Mouse (Mus musculus) forebrain, embryonic 10.5 days (tissue): ENCODE data around the gene Vmn1r80. TPM values are rescaled to one million over a fixed set of nuclear protein-coding genes. Genes with fewer than 3 reads are reported as not detected.
"Not testable (repeated sequence)": the region's sequence is repeated elsewhere in the genome, so short reads cannot be mapped to it uniquely, and the experiment has no call there.

Source experiments
- DNase-seq: peaks from one replicate; pipeline ENCODE4 v3.0.0-alpha.2; 2017; ENCODE audit warnings: low spot score; ENCODE audit errors: extremely low spot score
- H3K27ac ChIP-seq: fragments of 300-500 bp; sonication (generic); 2 replicates; pipeline ENCODE4 v1.5.1; 2016; ENCODE audit warnings: mild to moderate bottlenecking
- H3K27me3 ChIP-seq: fragments of 300-500 bp; sonication (generic); 2 replicates; pipeline ENCODE4 v1.6.1; 2016; ENCODE audit warnings: mild to moderate bottlenecking; ENCODE audit not compliant: poor library complexity, severe bottlenecking
- H3K36me3 ChIP-seq: fragments of 300-500 bp; sonication (generic); replicated peaks from 2 replicates; pipeline ENCODE4 v1.6.1; 2016; ENCODE audit warnings: mild to moderate bottlenecking, moderate library complexity
- H3K4me1 ChIP-seq: fragments of 300-500 bp; sonication (generic); 2 replicates; pipeline ENCODE4 v1.6.1; 2016
- H3K4me3 ChIP-seq: fragments of 300-500 bp; sonication (generic); 2 replicates; pipeline ENCODE4 v1.5.1; 2016; ENCODE audit warnings: mild to moderate bottlenecking, moderate library complexity
- H3K9me3 ChIP-seq: fragments of 300-500 bp; sonication (generic); 2 replicates; pipeline ENCODE4 v1.6.1; 2016; ENCODE audit warnings: mild to moderate bottlenecking, moderate library complexity
- WGBS: fragments of 180-500 bp; shearing (Covaris S2); methylation state at CpG from one replicate; pipeline ENCODE4 v1.1.7; 2016; 5-methylcytosine and 5-hydroxymethylcytosine counted together
- polyA plus RNA-seq: library from polyadenylated mRNA; unstranded; fragments of >200 nt; fragmentation: Nextera tagmentation; extraction: Ambion mirVana; gene quantifications from 2 replicates; pipeline ENCODE4 v1.2.1, GENCODE M21; 2016

The Vmn1r80 gene
- not detected in 2 replicates for polyA plus RNA-seq

DNA sequence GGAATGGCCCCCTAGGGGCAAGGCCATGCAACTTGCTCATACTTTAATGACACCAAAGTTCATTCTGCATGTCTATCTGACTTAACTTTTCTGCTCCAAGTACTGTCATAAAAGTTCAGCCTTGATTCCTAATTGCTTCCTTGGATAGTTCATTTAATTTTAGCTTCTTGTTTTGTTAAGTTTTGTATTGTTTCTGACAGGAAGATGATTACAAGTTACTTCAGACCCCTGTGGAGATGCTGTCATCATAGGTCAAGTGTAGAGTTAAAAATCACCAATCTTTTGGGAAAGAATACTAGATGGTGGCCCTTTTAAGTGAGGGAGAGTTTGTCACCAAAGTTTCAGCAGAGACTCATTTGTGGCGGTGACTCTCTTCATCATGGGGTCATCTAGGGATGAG, at the start of gene Vmn1r80:
Vmn1r80 (plus strand) TSS at position 301 of the 400 bp plus-strand sequence.
- no peaks in the 10 kb centered on the region for H3K4me1 ChIP-seq
- no peak for DNase-seq
- no peak within 1 kb of the TSS for H3K27ac ChIP-seq
- H3K4me3 ChIP-seq: no peak within 1 kb of the TSS
- peaks cover 7% of the 10 kb centered on the region for H3K9me3 ChIP-seq
- H3K27me3 ChIP-seq: no peaks in the 10 kb centered on the region
- WGBS: 97% methylated on average over 1 of the region's 1 CpGs
- H3K36me3 ChIP-seq: no peaks in the 10 kb centered on the region

DNA sequence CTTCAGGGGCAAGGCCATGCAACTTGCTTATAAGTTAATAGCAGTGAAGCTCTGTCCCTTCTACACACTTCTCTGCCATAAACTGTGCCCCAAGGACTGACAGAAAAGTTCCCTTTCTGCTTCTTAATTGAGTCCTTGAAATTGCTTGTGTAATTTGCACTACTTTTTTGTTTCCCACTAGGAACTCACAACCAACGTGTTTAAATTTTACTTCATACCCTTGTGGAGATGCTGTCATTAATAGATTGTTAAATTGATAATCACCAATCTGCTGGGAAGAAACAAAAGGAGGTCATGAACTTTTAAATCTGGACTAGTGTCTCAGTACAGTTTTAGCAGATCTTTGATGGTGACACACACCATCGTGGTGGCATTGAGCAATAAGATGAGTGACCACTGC, 39.1 kb upstream of the Vmn1r80 start, which contains the start of gene Vmn1r78:
Vmn1r78 (plus strand) TSS at position 301 of the 400 bp plus-strand sequence.
- peaks cover 8% of the 10 kb centered on the region; the same call in 1 of the 2 replicates for H3K9me3 ChIP-seq
- no peak for DNase-seq
- no peaks in the 10 kb centered on the region for H3K4me1 ChIP-seq
- H3K36me3 ChIP-seq: no peaks in the 10 kb centered on the region
- H3K27ac ChIP-seq: no peak within 1 kb of the TSS
- 61% methylated on average over 2 of the region's 2 CpGs for WGBS
- no peak within 1 kb of the TSS for H3K4me3 ChIP-seq
- no peaks in the 10 kb centered on the region for H3K27me3 ChIP-seq

DNA sequence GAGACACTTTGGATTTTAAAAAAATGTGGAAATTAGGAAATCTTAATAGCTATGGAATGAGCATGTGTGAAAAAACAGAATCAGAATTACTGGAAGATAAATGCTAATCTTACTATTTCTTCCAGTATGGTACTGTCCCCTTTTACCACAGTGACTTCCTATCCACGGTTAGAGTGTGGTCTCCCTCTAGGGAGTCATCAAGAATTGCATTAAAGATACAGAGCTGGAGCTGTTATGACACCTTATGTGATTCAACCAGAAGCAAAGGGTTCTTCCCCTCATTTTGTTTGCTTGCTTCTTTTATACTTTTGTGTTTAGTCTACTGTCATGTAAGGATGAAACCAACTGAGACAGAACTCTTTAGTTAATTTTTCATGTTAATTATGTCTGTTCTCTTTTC, 32.6 kb upstream of the Vmn1r80 start:
- H3K4me3 ChIP-seq, H3K4me1 ChIP-seq, DNase-seq, H3K27ac ChIP-seq, H3K27me3 ChIP-seq, H3K9me3 ChIP-seq, H3K36me3 ChIP-seq: not testable (repeated sequence)
- WGBS: 38% methylated on average over 1 of the region's 1 CpGs

DNA sequence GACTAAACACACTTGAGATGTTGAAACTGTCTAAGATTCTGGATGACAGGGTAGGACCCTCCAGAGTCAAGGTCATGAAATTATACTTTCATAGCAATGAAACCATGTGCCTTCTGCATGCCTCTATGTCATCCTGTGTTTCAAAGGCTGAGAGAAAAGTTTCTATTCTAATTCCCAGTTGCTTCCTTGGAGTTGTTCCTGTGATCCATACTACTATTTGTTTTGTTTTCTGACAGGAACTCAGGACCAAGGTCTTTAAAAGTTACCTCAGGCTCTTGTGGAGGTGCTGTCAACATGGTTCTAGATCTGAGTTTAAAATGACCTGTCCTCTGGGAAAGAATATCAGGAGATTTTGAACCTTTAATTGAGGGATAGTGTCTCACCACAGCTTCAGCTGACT, 18.1 kb upstream of the Vmn1r80 start, which contains the start of gene Vmn1r79:
Vmn1r79 (plus strand) TSS at position 301 of the 400 bp plus-strand sequence.
- not testable (repeated sequence) for H3K27ac ChIP-seq, H3K9me3 ChIP-seq, H3K4me3 ChIP-seq, H3K4me1 ChIP-seq, H3K36me3 ChIP-seq, H3K27me3 ChIP-seq, DNase-seq

DNA sequence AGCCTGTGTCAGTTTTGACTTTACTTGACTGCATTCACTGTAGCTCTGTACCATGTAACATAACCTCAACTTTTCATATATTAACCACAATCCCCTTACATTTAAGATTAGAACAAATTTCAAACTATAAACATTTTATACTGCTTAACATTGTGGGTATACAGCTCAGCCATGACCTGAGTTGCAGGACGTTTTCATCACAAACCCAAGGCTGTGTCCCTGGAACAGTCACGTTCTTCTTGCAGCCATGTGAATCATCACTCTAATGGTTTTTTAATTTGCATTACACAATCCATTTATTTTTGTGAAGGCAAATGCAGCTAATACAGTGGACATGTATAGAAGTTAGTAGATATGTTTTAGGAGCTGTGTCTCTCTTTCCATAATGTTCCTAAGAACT, 16.2 kb upstream of the Vmn1r80 start:
- not testable (repeated sequence) for H3K27ac ChIP-seq, DNase-seq, H3K9me3 ChIP-seq, H3K4me3 ChIP-seq, H3K4me1 ChIP-seq, H3K36me3 ChIP-seq, H3K27me3 ChIP-seq
- WGBS: 61% methylated on average over 2 of the region's 2 CpGs

DNA sequence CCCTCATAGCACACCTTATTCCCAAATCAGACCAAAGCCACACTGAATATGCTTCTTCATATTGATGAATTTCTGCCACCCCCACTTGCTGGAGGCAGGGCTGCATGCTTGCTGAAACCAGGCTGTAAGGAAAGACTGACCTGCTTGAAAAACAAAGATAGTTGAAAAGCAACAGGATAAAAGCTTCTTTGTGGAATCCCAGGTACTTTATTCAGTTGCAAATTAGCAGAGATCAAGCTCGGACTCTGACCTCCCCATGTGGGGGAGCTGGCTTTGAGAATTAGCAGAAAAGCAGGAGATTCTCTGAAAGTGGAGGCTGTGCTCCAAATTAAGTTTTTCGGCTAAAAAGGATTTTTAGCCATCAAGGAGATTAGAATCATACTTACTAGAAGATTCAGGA, 15.1 kb downstream of the Vmn1r80 start:
- Histone ChIP-seq H3K9me3 (peaks cover 25% of the 10 kb centered on the region), H3K27me3 (no peaks in the 10 kb centered on the region), H3K36me3 (no peaks in the 10 kb centered on the region), H3K27ac (no peak overlapping the region), H3K4me1 (no peaks in the 10 kb centered on the region), H3K4me3 (no peak overlapping the region)
- DNase-seq: no peak
- 69% methylated on average over 2 of the region's 2 CpGs for WGBS

Other genes starting within 250 kb of the Vmn1r80 start
- not detected in 2 replicates for gene Vmn1r77, start 152.5 kb upstream of the Vmn1r80 start, polyA plus RNA-seq
- gene Vmn1r78, start 39.0 kb upstream of the Vmn1r80 start, polyA plus RNA-seq: not detected in 2 replicates
- not detected in 2 replicates for gene Vmn1r79, start 18.0 kb upstream of the Vmn1r80 start, polyA plus RNA-seq
- not detected in 2 replicates for gene Vmn1r81, start 79.0 kb downstream of the Vmn1r80 start, polyA plus RNA-seq
- not detected in 2 replicates for gene Vmn1r82, start 111.1 kb downstream of the Vmn1r80 start, polyA plus RNA-seq
- not detected in 2 replicates for gene Vmn1r83, start 140.2 kb downstream of the Vmn1r80 start, polyA plus RNA-seq
- not detected in 2 replicates for gene Vmn1r84, start 180.0 kb downstream of the Vmn1r80 start, polyA plus RNA-seq
- gene Zfp551, start 233.5 kb downstream of the Vmn1r80 start, polyA plus RNA-seq: 3.0 and 3.1 TPM in 2 replicates